Mouse (Mus musculus) embryonic facial prominence, embryonic 13.5 days (tissue): ENCODE data around the gene Gm12830. TPM values are rescaled to one million over a fixed set of nuclear protein-coding genes. Genes with fewer than 3 reads are reported as not detected.

Experiments
- ATAC-seq: fragments of 200-750 bp; cut with Nextera tagmentation; 2 replicates; pipeline ENCODE4 v1.8.0; 2017; ENCODE audit warnings: low read depth; ENCODE audit not compliant: insufficient number of reproducible peaks, insufficient read depth, low FRiP score, low TSS enrichment
- H3K27ac ChIP-seq: fragments of 300-500 bp; sonication (generic); 2 replicates; pipeline ENCODE4 v1.5.1; 2015; ENCODE audit warnings: moderate library complexity, mild to moderate bottlenecking, inconsistent platforms
- H3K27me3 ChIP-seq: fragments of 300-500 bp; sonication (generic); 2 replicates; pipeline ENCODE4 v1.6.1; 2015; ENCODE audit warnings: mild to moderate bottlenecking, inconsistent platforms
- H3K36me3 ChIP-seq: fragments of 300-500 bp; sonication (generic); 2 replicates; pipeline ENCODE4 v1.6.1; 2015; ENCODE audit warnings: mild to moderate bottlenecking, inconsistent platforms
- H3K4me1 ChIP-seq: fragments of 300-500 bp; sonication (generic); 2 replicates; pipeline ENCODE4 v1.6.1; 2015; ENCODE audit warnings: inconsistent platforms
- H3K4me2 ChIP-seq: fragments of 300-500 bp; sonication (generic); 2 replicates; pipeline ENCODE4 v1.6.1; 2015; ENCODE audit warnings: moderate library complexity, mild to moderate bottlenecking, inconsistent platforms
- H3K4me3 ChIP-seq: fragments of 300-500 bp; sonication (generic); 2 replicates; pipeline ENCODE4 v1.5.1; 2015; ENCODE audit warnings: mild to moderate bottlenecking, inconsistent platforms
- H3K9ac ChIP-seq: fragments of 300-500 bp; sonication (generic); 2 replicates; pipeline ENCODE4 v1.6.1; 2015; ENCODE audit warnings: mild to moderate bottlenecking, inconsistent platforms
- H3K9me3 ChIP-seq: fragments of 300-500 bp; sonication (generic); 2 replicates; pipeline ENCODE4 v1.6.1; 2016; ENCODE audit warnings: inconsistent platforms
- WGBS: fragments of 180-500 bp; shearing (Covaris S2); methylation state at CpG from one replicate; pipeline ENCODE4 v1.1.7; 2015; ENCODE audit warnings: mixed read lengths; 5-methylcytosine and 5-hydroxymethylcytosine counted together
- polyA plus RNA-seq: library from polyadenylated mRNA; unstranded; fragments of >200 nt; fragmentation: Nextera tagmentation; extraction: Ambion mirVana; gene quantifications from 2 replicates; pipeline ENCODE4 v1.2.1, GENCODE M21; 2015

Gene Gm12830
- polyA plus RNA-seq = not detected in 2 replicates

DNA sequence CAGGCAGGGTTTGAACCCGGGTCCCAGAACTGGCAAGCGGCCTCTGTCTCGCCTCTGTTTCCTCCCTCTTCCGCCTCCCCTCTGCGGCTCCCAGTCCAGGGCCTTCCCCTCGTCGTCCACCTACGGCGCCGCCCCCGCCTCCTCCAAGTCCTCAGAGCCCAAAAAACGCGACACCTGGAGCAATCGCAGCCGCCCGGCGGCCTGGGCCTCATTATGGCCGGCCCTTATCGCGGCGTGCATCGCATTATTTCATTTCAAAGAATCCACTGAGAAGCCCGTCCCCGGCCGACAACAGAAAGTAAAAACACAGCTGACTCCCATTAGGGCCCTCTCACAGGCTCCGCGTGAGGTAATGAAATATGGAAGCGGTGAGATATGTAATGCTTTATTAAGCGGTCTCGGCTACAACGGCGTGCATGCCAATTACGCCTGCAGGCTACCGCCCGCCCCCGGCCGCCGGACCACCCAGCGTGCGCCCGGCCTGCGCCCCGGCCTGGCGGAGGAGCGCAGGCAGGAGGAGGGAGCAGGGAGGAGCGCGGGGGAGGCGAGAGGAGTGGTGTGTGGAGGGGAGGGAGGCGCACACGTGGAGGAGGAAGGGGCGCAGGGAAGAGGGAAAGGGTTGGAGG is at the start of gene Gm12830:
Gm12830 (plus strand) TSS at position 156 of the 626 bp plus-strand sequence.
- under 1% methylated on average over 51 of the region's 51 CpGs for WGBS
- ATAC-seq = peak; percentile 83
- no peaks in the 10 kb centered on the region for H3K36me3 ChIP-seq
- H3K4me3 ChIP-seq = peak within 1 kb of the TSS; percentile 41
- H3K9me3 ChIP-seq = no peaks in the 10 kb centered on the region
- peak within 1 kb of the TSS; percentile 39; the same call in 1 of the 2 replicates for H3K27ac ChIP-seq
- peaks cover 29% of the 10 kb centered on the region for H3K4me1 ChIP-seq
- peak within 1 kb of the TSS; percentile 58 for H3K9ac ChIP-seq
- H3K27me3 ChIP-seq = peaks cover 96% of the 10 kb centered on the region
- peak within 1 kb of the TSS; percentile 62 for H3K4me2 ChIP-seq

DNA sequence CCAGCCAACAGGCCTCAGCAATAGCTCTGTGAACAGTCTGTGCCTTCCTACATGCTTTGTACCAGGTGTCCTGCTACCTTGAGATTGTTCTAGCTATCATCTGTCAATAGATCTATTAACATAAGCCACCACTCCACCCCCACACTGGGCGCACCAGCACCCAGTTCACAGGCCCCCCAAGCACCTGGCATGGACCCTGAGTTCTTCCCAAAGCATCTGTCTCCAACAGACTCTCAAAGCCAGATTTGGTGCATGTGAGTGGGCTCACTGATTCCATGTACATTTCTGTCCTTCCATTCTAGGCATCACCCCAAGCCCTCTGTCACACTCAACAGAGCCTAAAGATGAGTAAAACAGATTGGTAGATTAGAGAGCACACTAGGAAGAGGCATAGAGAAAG is 48.2 kb upstream of the Gm12830 start:
- Histone ChIP-seq H3K27ac (no peak overlapping the region), H3K4me2 (no peak overlapping the region), H3K4me1 (peaks cover 18% of the 10 kb centered on the region), H3K9me3 (no peaks in the 10 kb centered on the region), H3K27me3 (peaks cover 29% of the 10 kb centered on the region), H3K9ac (no peak overlapping the region), H3K36me3 (no peaks in the 10 kb centered on the region), H3K4me3 (no peak overlapping the region)
- 93% methylated on average over 1 of the region's 1 CpGs for WGBS
- ATAC-seq = no peak

- H3K4me3 ChIP-seq = no peak overlapping the region
- H3K4me1 ChIP-seq = peaks cover 52% of the 10 kb centered on the region
- no peaks in the 10 kb centered on the region for H3K36me3 ChIP-seq
- peak overlapping the region; percentile 39; the same call in 1 of the 2 replicates for H3K27ac ChIP-seq
- H3K9ac ChIP-seq = no peak overlapping the region
- no peak overlapping the region for H3K4me2 ChIP-seq
- ATAC-seq = no peak
- H3K9me3 ChIP-seq = no peaks in the 10 kb centered on the region
- peaks cover 31% of the 10 kb centered on the region for H3K27me3 ChIP-seq
- WGBS = 28% methylated on average over 11 of the region's 11 CpGs
Measured at GRCm38 (mm10) chr4:114777625-114778202, 43.8 kb upstream of the Gm12830 start.

DNA sequence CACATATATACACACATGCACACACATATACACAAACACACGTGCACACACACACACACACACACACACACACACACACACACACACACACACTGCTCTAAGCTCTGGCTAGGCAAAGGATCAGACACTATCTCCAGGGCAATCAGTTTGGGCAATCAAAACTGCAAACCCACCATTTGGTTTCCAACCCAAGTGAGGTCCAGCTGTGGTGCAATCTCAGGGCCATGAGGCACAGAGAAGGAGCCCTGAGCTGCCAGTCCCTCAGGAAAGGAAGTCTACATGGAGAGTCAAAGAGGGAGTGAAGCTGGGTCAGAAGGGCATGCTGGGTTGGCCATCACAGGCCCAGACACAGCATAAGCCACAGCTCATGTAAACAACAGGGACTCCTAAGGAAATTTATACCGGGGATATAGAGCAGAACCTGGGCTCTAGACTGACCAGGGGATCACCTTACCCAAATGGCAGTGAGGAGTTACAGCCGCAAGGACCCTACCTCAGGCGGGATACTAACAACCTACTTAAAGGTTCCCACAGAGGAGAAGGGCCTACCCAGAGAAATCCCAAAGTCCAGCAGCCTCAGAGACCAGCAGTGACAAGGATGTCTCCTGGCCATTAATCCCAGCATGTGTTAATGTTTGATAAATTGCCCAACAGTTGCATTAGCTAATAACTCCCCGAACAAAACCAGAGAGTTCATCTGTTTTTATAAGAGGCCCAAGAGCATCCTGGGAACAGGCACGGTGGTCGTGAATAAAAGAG is 42.6 kb upstream of the Gm12830 start:
- peak overlapping the region; percentile 68 for H3K27ac ChIP-seq
- H3K4me2 ChIP-seq = no peak overlapping the region
- no peaks in the 10 kb centered on the region for H3K36me3 ChIP-seq
- H3K9ac ChIP-seq = no peak overlapping the region
- no peak for ATAC-seq
- peaks cover 64% of the 10 kb centered on the region for H3K4me1 ChIP-seq
- H3K9me3 ChIP-seq = no peaks in the 10 kb centered on the region
- H3K27me3 ChIP-seq = peaks cover 35% of the 10 kb centered on the region
- WGBS = 24% methylated on average over 7 of the region's 7 CpGs
- no peak overlapping the region for H3K4me3 ChIP-seq

DNA sequence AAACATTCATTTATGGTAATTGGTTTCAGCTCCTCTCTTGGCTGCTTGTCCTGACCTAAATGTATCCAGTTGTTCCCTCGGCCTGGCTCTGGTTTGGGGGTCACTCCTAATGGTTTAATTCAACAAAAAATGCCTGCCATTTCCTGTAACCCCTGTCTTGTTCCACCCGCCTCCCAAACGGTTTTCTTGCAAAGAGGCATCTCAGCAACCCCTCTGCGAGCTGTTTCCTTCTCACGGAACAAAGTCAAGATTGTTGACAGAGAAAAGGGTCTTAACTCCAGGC is 42.1 kb upstream of the Gm12830 start:
- no peak for ATAC-seq
- H3K36me3 ChIP-seq = no peaks in the 10 kb centered on the region
- H3K9ac ChIP-seq = no peak overlapping the region
- peaks cover 41% of the 10 kb centered on the region for H3K27me3 ChIP-seq
- peaks cover 69% of the 10 kb centered on the region for H3K4me1 ChIP-seq
- H3K9me3 ChIP-seq = no peaks in the 10 kb centered on the region
- WGBS = 13% methylated on average over 5 of the region's 5 CpGs
- H3K4me3 ChIP-seq = no peak overlapping the region
- H3K4me2 ChIP-seq = no peak overlapping the region
- peak overlapping the region; percentile 68 for H3K27ac ChIP-seq

DNA sequence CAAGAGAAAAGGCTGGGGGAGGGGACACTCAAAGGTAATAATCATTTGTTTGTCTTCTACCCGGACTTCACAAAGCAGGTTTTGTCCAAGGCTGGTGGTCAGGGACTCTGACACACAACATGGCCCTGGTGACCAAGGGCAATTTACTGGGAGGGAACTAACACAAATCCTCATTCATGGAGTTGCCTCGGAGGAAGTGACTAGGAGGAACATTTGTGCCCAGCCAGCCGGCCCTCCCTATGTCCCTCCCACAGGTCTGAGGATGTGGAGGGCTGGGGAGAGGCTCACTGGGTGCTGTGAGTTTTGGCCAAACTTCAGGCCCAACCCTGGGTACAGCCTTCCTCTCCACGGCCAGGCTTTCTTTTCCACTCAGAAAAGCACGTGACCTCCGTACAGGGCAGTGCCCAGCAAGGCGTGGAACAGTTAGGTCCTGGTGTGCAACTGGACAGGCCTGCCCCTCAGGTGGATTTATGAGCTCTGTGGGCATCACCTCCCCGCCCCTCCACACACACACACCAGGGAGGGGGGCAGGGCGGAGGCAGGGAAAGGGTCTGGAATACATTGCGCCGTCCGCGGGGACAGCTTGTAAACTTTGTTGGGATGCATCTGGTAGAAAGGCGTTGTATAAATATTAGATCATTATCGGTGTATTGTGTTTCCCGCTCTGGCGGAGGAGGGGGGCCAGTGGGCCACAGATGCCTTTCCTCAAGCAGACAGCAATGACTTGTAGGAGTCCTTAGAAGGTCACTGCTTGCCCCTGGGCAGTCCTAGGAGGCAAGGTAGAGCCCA is 41.6 kb upstream of the Gm12830 start:
- Histone ChIP-seq H3K4me3 (no peak overlapping the region), H3K27me3 (peaks cover 43% of the 10 kb centered on the region), H3K9ac (0 out of 2 replicates have a peak overlapping the region, but pooled peaks have one; percentile 6), H3K4me2 (peak overlapping the region; percentile 46), H3K27ac (peak overlapping the region; percentile 68), H3K4me1 (peaks cover 73% of the 10 kb centered on the region), H3K36me3 (no peaks in the 10 kb centered on the region), H3K9me3 (no peaks in the 10 kb centered on the region)
- ATAC-seq = no peak
- 23% methylated on average over 17 of the region's 17 CpGs for WGBS

DNA sequence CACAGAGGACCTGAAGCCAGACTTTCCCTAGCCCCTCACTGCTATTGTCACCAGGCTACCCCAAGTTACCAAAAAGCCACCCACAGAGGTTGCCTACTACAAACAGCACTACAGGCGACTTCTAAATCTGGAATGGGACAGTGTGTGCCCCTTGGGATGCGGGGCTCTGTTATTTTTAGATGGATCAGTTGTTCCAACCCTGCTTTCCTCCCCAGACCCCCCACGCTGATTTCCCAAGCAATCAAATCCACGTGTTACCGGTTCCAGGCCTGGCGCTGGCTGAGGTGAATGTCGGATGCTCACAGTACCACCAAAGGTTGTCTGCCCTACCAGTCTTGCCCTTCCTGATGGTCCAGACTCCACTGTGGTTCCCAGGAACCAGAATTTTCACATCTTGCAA is 38.7 kb upstream of the Gm12830 start:
- no peak overlapping the region for H3K9ac ChIP-seq
- H3K36me3 ChIP-seq = no peaks in the 10 kb centered on the region
- no peak for ATAC-seq
- no peak overlapping the region for H3K4me3 ChIP-seq
- 33% methylated on average over 7 of the region's 7 CpGs for WGBS
- no peak overlapping the region for H3K4me2 ChIP-seq
- H3K4me1 ChIP-seq = peaks cover 59% of the 10 kb centered on the region
- peaks cover 56% of the 10 kb centered on the region for H3K27me3 ChIP-seq
- no peak overlapping the region for H3K27ac ChIP-seq
- no peaks in the 10 kb centered on the region for H3K9me3 ChIP-seq

DNA sequence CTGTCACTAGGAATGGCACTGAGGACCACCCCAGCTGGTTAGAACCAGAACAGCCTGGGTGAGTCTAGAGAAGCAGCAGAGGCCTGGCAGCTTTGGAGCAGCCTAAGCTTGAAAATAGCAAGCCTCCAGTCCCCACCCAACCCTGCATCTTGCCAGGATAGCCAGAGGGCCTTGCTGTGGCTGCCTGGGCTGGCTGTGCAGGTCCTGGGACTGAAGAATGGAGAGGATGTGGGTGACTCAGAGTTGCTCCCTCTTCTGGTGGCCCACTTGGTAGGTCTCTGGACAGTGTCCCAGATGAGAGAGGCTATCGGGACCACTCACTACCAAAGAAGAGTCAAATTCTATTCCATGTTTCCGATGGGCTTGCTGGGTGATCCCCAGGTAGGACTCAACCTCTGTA is 36.8 kb upstream of the Gm12830 start:
- no peak overlapping the region for H3K9ac ChIP-seq
- H3K27me3 ChIP-seq = peaks cover 70% of the 10 kb centered on the region
- no peak for ATAC-seq
- H3K4me2 ChIP-seq = no peak overlapping the region
- WGBS = 87% methylated on average over 2 of the region's 2 CpGs
- H3K36me3 ChIP-seq = no peaks in the 10 kb centered on the region
- H3K4me3 ChIP-seq = no peak overlapping the region
- no peak overlapping the region for H3K27ac ChIP-seq
- H3K4me1 ChIP-seq = peaks cover 40% of the 10 kb centered on the region
- H3K9me3 ChIP-seq = no peaks in the 10 kb centered on the region

DNA sequence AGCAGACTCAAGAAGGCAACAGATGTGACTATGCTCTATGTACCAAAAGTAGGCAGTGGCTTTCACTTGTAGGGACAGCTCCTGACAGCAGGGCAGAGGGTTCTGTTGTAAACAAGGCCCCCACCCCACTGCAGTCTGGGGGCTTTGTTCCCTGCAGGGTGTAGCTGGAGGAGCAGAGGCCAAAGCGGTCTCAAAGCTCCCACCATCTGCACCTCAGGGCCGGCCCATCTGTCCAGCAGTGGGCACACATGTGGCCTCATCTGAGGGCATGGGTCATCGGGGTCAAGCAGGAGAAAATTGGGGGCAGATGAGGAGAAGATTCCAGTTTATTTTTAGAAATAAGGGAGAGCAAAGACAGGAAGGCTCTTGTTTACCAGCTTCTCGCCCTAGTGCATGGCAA is 32.7 kb upstream of the Gm12830 start:
- no peaks in the 10 kb centered on the region for H3K9me3 ChIP-seq
- peaks cover 9% of the 10 kb centered on the region for H3K4me1 ChIP-seq
- ATAC-seq = no peak
- H3K4me3 ChIP-seq = no peak overlapping the region
- no peak overlapping the region for H3K27ac ChIP-seq
- peaks cover 40% of the 10 kb centered on the region for H3K27me3 ChIP-seq
- 36% methylated on average over 4 of the region's 4 CpGs for WGBS
- H3K9ac ChIP-seq = no peak overlapping the region
- no peaks in the 10 kb centered on the region for H3K36me3 ChIP-seq
- no peak overlapping the region for H3K4me2 ChIP-seq

DNA sequence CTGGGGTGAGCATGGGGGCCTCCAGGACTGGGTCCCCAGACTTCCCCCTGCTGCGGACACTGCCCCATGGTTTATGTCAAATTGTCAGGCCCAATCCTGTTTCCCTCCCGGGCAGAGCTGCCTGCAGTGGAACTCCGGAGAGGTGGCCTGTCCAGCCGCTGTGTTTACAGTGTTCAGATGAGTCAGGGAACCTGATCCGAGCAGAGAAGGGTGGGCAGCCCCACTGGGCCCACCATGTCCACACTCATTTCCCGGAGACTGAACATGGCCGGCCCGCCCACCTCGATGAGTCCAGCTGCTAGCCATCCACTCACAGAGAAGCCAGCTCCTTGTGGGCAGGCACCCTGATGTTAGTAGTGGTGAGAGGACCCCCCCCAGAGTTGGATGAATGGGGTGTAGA is 29.9 kb upstream of the Gm12830 start:
- H3K9ac ChIP-seq = no peak overlapping the region
- H3K27ac ChIP-seq = no peak overlapping the region
- H3K4me1 ChIP-seq = no peaks in the 10 kb centered on the region
- no peaks in the 10 kb centered on the region for H3K9me3 ChIP-seq
- H3K4me3 ChIP-seq = no peak overlapping the region
- H3K36me3 ChIP-seq = no peaks in the 10 kb centered on the region
- ATAC-seq = no peak
- H3K27me3 ChIP-seq = peaks cover 32% of the 10 kb centered on the region
- no peak overlapping the region for H3K4me2 ChIP-seq
- 57% methylated on average over 9 of the region's 9 CpGs for WGBS

- no peaks in the 10 kb centered on the region for H3K4me1 ChIP-seq
- no peak overlapping the region for H3K27ac ChIP-seq
- no peak overlapping the region for H3K4me2 ChIP-seq
- H3K9ac ChIP-seq = no peak overlapping the region
- ATAC-seq = no peak
- no peak overlapping the region for H3K4me3 ChIP-seq
- no peaks in the 10 kb centered on the region for H3K36me3 ChIP-seq
- no peaks in the 10 kb centered on the region for H3K9me3 ChIP-seq
- H3K27me3 ChIP-seq = peaks cover 38% of the 10 kb centered on the region
- 94% methylated on average over 2 of the region's 2 CpGs for WGBS
Measured at GRCm38 (mm10) chr4:114793836-114794235, 27.7 kb upstream of the Gm12830 start.
